Mouse (Mus musculus): ENCODE data around the gene Scn1a.

GRCm38 (mm10) chr2:66336396-66336795 lies 104.2 kb downstream of the Scn1a start:
- TF ChIP-seq POLR2A (IDR thresholded peaks at IDR 0.05; ENCODE audit: low read depth, low read length) = no peak
- no peak for TF ChIP-seq CTCF (IDR thresholded peaks at IDR 0.05; ENCODE audit: borderline replicate concordance, insufficient read depth, low read length)

All from embryonic fibroblast, embryonic 13.5 days (primary cell).